Mouse (Mus musculus): ENCODE results near the gene Notch3.

- TF ChIP-seq E2F4 (IDR thresholded peaks at IDR 0.05; ENCODE audit: borderline replicate concordance, low read depth, low read length), result no peak
- TF ChIP-seq CTCF (IDR thresholded peaks at IDR 0.05 in 2 of 3, conservative IDR thresholded peaks at IDR 0.05 in 1 of 3; ENCODE audit: control insufficient read depth in 1 of 3, insufficient read depth in 1 of 3, low read depth in 2 of 3, low read length in 3 of 3, poor library complexity in 1 of 3, severe bottlenecking in 1 of 3), result no peak
- no peak for TF ChIP-seq MYC (IDR thresholded peaks at IDR 0.05; ENCODE audit: low read depth, low read length)
- no peak for TF ChIP-seq POLR2A (IDR thresholded peaks at IDR 0.05; ENCODE audit: control insufficient read depth in 1 of 2, insufficient read depth in 1 of 2, low read depth in 1 of 2, low read length in 2 of 2, poor library complexity in 1 of 2)
- TF ChIP-seq HCFC1 (IDR thresholded peaks at IDR 0.05; ENCODE audit: low read depth, low read length), result no peak
- TF ChIP-seq SMC3 (IDR thresholded peaks at IDR 0.05; ENCODE audit: low read depth, low read length), result no peak
- TF ChIP-seq RAD21 (IDR thresholded peaks at IDR 0.05; ENCODE audit: low read depth, low read length), result no peak
- TF ChIP-seq RCOR1 (IDR thresholded peaks at IDR 0.05; ENCODE audit: low read depth, low read length), result no peak
- TF ChIP-seq MAFK (IDR thresholded peaks at IDR 0.05; ENCODE audit: borderline replicate concordance, low read depth, low read length), result no peak
- TF ChIP-seq USF1 (IDR thresholded peaks at IDR 0.05; ENCODE audit: low read depth, low read length), result no peak
- TF ChIP-seq GATA1 (IDR thresholded peaks at IDR 0.05; ENCODE audit: low read depth, low read length), result no peak
- no peak for TF ChIP-seq CHD2 (IDR thresholded peaks at IDR 0.05; ENCODE audit: low read length)
- TF ChIP-seq MAX (IDR thresholded peaks at IDR 0.05; ENCODE audit: low read length), result no peak
- TF ChIP-seq ETS1 (IDR thresholded peaks at IDR 0.05; ENCODE audit: low read depth, low read length), result no peak
These were observed 45.7 kb downstream of the Notch3 start for GRCm38 (mm10) chr17:32120771-32121532.

Data from MEL (cell line).